Mouse (Mus musculus) olfactory bulb, adult 2 months (tissue): Measurements from ENCODE around the gene Tmem182. TPM values are rescaled to one million over a fixed set of nuclear protein-coding genes. Genes with fewer than 3 reads are reported as not detected.

ENCODE experiments used
- H3K27ac ChIP-seq: fragments of 200-500 bp; 2 replicates; pipeline ENCODE4 v1.5.1; 2012; ENCODE audit warnings: low read depth, low read length; ENCODE audit not compliant: insufficient read depth
- H3K4me1 ChIP-seq: fragments of 200-500 bp; 2 replicates; pipeline ENCODE4 v1.6.1; 2012; ENCODE audit warnings: low read length; ENCODE audit not compliant: control insufficient read depth, insufficient read depth
- H3K4me3 ChIP-seq: fragments of 200-500 bp; 2 replicates; pipeline ENCODE4 v1.5.1; 2012; ENCODE audit warnings: mild to moderate bottlenecking, low read depth, low read length, moderate library complexity; ENCODE audit not compliant: insufficient read depth
- CTCF ChIP-seq: fragments of 200-500 bp; IDR thresholded peaks from 2 replicates; pipeline ENCODE4 v1.5.1; 2012; ENCODE audit warnings: low read depth, mild to moderate bottlenecking, low read length, moderate library complexity; ENCODE audit not compliant: insufficient read depth
- POLR2A ChIP-seq: fragments of 200-500 bp; IDR thresholded peaks from 2 replicates; pipeline ENCODE4 v1.6.1; 2012; ENCODE audit warnings: mild to moderate bottlenecking, low read depth, low read length, moderate library complexity; ENCODE audit not compliant: insufficient read depth
- WGBS: fragments of 180-500 bp; shearing (Covaris S2); methylation state at CpG from one replicate; pipeline ENCODE4 v1.1.7; 2018; 5-methylcytosine and 5-hydroxymethylcytosine counted together
- polyA plus RNA-seq: library from polyadenylated mRNA; stranded (reverse); fragments of >200 nt; gene quantifications from 2 replicates; pipeline ENCODE4 v1.2.4, GENCODE M21; 2012; ENCODE audit warnings: low replicate concordance; ENCODE audit not compliant: missing spikeins, insufficient read depth, insufficient read length

Gene Tmem182
- polyA plus RNA-seq, 1 experiment: not detected

- Histone ChIP-seq H3K27ac (no peak overlapping the region), H3K4me3 (no peak overlapping the region), H3K4me1 (no peaks in the 10 kb centered on the region)
- no peak for TF ChIP-seq POLR2A
- 97% methylated on average over 5 of the region's 5 CpGs for WGBS
Observed at GRCm38 (mm10) chr1:40773234-40773633, 32.2 kb upstream of the Tmem182 start.

- WGBS: 97% methylated on average over 10 of the region's 10 CpGs
- Histone ChIP-seq H3K4me3 (no peak overlapping the region), H3K4me1 (no peaks in the 10 kb centered on the region), H3K27ac (no peak overlapping the region)
- TF ChIP-seq CTCF: no peak
- no peak for TF ChIP-seq POLR2A
Observed at GRCm38 (mm10) chr1:40774040-40774439, 31.4 kb upstream of the Tmem182 start.

- no peaks in the 10 kb centered on the region for H3K4me1 ChIP-seq
- TF ChIP-seq POLR2A (no peak), CTCF (no peak)
- H3K4me3 ChIP-seq: no peak overlapping the region
- 91% methylated on average over 2 of the region's 2 CpGs for WGBS
- no peak overlapping the region for H3K27ac ChIP-seq
Observed at GRCm38 (mm10) chr1:40776102-40776501, 29.3 kb upstream of the Tmem182 start.

- H3K27ac ChIP-seq: no peak overlapping the region
- no peaks in the 10 kb centered on the region for H3K4me1 ChIP-seq
- 96% methylated on average over 3 of the region's 3 CpGs for whole genome bisulfite sequencing
- H3K4me3 ChIP-seq: no peak overlapping the region
- TF ChIP-seq POLR2A (no peak), CTCF (no peak)
Observed at GRCm38 (mm10) chr1:40776763-40777162, 28.6 kb upstream of the Tmem182 start.

- WGBS: 96% methylated on average over 7 of the region's 7 CpGs
- Histone ChIP-seq H3K4me3 (no peak overlapping the region), H3K4me1 (no peaks in the 10 kb centered on the region), H3K27ac (no peak overlapping the region)
- no peak for TF ChIP-seq POLR2A
- TF ChIP-seq CTCF: no peak
Observed at GRCm38 (mm10) chr1:40783450-40783849, 22.0 kb upstream of the Tmem182 start.

GRCm38 (mm10) chr1:40784306-40784705 is 21.1 kb upstream of the Tmem182 start:
- TF ChIP-seq CTCF (no peak), POLR2A (no peak)
- no peaks in the 10 kb centered on the region for H3K4me1 ChIP-seq
- no peak overlapping the region for H3K27ac ChIP-seq
- no peak overlapping the region for H3K4me3 ChIP-seq
- WGBS: 94% methylated on average over 9 of the region's 9 CpGs

GRCm38 (mm10) chr1:40785876-40786445 is 19.4 kb upstream of the Tmem182 start:
- 0 out of 2 replicates have a peak, but pooled peaks cover 4% of the 10 kb centered on the region for H3K4me1 ChIP-seq
- TF ChIP-seq CTCF: no peak
- no peak overlapping the region for H3K27ac ChIP-seq
- no peak overlapping the region for H3K4me3 ChIP-seq
- WGBS: 84% methylated on average over 11 of the region's 11 CpGs

GRCm38 (mm10) chr1:40788956-40789355 is 16.4 kb upstream of the Tmem182 start:
- TF ChIP-seq POLR2A: no peak
- no peak for TF ChIP-seq CTCF
- 78% methylated on average over 6 of the region's 6 CpGs for WGBS
- Histone ChIP-seq H3K27ac (no peak overlapping the region), H3K4me3 (no peak overlapping the region), H3K4me1 (0 out of 2 replicates have a peak, but pooled peaks cover 4% of the 10 kb centered on the region)

GRCm38 (mm10) chr1:40789666-40790233 is 15.7 kb upstream of the Tmem182 start:
- WGBS: 21% methylated on average over 5 of the region's 5 CpGs

More at GRCm38 (mm10) chr1:40789666-40790233, 15.7 kb upstream of the Tmem182 start:
- no peak overlapping the region for H3K27ac ChIP-seq
- peak overlapping the region; percentile 73; the same call in 1 of the 2 replicates for H3K4me3 ChIP-seq
- no peak for TF ChIP-seq CTCF
- TF ChIP-seq POLR2A: no peak
- 0 out of 2 replicates have a peak, but pooled peaks cover 4% of the 10 kb centered on the region for H3K4me1 ChIP-seq
